Mouse (Mus musculus) kidney, adult 9 months (tissue): ENCODE measurements around the gene Nxpe3.

Experiments used
- DNase-seq: peaks from one replicate; pipeline ENCODE4 v3.0.0; 2022

The Nxpe3 gene

GRCm38 (mm10) chr16:55804799-55805198 is 90.3 kb downstream of the Nxpe3 start:
- no peak for DNase-seq

DNA sequence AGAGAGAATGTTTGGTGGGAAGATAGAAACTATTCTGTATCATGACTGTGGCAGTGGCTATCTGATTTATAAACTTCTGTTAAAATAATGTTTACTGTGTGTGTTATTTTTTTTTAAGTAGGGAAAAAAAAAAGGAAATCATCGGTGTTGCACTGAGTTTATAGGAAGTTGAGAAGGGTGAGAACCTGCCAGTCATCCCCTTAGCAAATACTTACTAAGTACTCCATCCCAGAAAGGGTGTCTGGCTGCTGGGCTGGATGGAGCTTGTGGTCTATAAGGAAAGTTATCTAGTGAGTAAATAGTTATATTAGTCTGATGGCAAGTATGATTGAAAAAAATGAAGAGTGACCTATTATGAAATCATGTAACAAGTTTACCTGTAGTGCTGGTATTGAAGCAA is 93.5 kb downstream of the Nxpe3 start:
- no peak for DNase-seq

- no peak for DNase-seq
These were observed 96.2 kb downstream of the Nxpe3 start for GRCm38 (mm10) chr16:55798845-55799244.

GRCm38 (mm10) chr16:55790326-55790725 is 104.8 kb downstream of the Nxpe3 start:
- DNase-seq: no peak
